Mouse (Mus musculus): Measurements from ENCODE around the gene Prrx1.

Prrx1 gene

GRCm38 (mm10) chr1:163311006-163311836 is 2.3 kb downstream of the Prrx1 start:
- no peak for DNase-seq (ENCODE audit: low spot score)

- no peak for DNase-seq (ENCODE audit: low spot score)
These were observed 3.3 kb downstream of the Prrx1 start for GRCm38 (mm10) chr1:163310023-163310754.

GRCm38 (mm10) chr1:163309466-163309865 is 4.0 kb downstream of the Prrx1 start:
- no peak for DNase-seq (ENCODE audit: low spot score)

GRCm38 (mm10) chr1:163308631-163309030 is 4.9 kb downstream of the Prrx1 start:
- DNase-seq (ENCODE audit: low spot score) = no peak

GRCm38 (mm10) chr1:163307706-163308105 is 5.8 kb downstream of the Prrx1 start:
- no peak for DNase-seq (ENCODE audit: low spot score)

- no peak for DNase-seq (ENCODE audit: low spot score)
These were observed 7.6 kb downstream of the Prrx1 start for GRCm38 (mm10) chr1:163305956-163306355.

GRCm38 (mm10) chr1:163304837-163305236 is 8.7 kb downstream of the Prrx1 start:
- no peak for DNase-seq (ENCODE audit: low spot score)

GRCm38 (mm10) chr1:163302292-163302691 is 11.2 kb downstream of the Prrx1 start:
- no peak for DNase-seq (ENCODE audit: low spot score)

- DNase-seq (ENCODE audit: low spot score) = no peak
These were observed 20.4 kb downstream of the Prrx1 start for GRCm38 (mm10) chr1:163293152-163293551.

- DNase-seq (ENCODE audit: low spot score) = no peak
These were observed 21.6 kb downstream of the Prrx1 start for GRCm38 (mm10) chr1:163291925-163292324.

GRCm38 (mm10) chr1:163289131-163289530 is 24.4 kb downstream of the Prrx1 start:
- no peak for DNase-seq (ENCODE audit: low spot score)

- DNase-seq (ENCODE audit: low spot score) = no peak
These were observed 28.0 kb downstream of the Prrx1 start for GRCm38 (mm10) chr1:163285539-163285938.

- DNase-seq (ENCODE audit: low spot score) = no peak
These were observed 28.4 kb downstream of the Prrx1 start for GRCm38 (mm10) chr1:163285136-163285535.

GRCm38 (mm10) chr1:163283980-163284635 is 29.4 kb downstream of the Prrx1 start:
- no peak for DNase-seq (ENCODE audit: low spot score)

- DNase-seq (ENCODE audit: low spot score) = no peak
These were observed 31.9 kb downstream of the Prrx1 start for GRCm38 (mm10) chr1:163281450-163282198.

- DNase-seq (ENCODE audit: low spot score) = no peak
These were observed 32.7 kb downstream of the Prrx1 start for GRCm38 (mm10) chr1:163280842-163281122.

- DNase-seq (ENCODE audit: low spot score) = no peak
These were observed 33.2 kb downstream of the Prrx1 start for GRCm38 (mm10) chr1:163280097-163280841.

- DNase-seq (ENCODE audit: low spot score) = no peak
These were observed 36.4 kb downstream of the Prrx1 start for GRCm38 (mm10) chr1:163277069-163277468.

- no peak for DNase-seq (ENCODE audit: low spot score)
These were observed 38.6 kb downstream of the Prrx1 start for GRCm38 (mm10) chr1:163274919-163275318.

- DNase-seq (ENCODE audit: low spot score) = no peak
These were observed 40.4 kb downstream of the Prrx1 start for GRCm38 (mm10) chr1:163273132-163273531.

GRCm38 (mm10) chr1:163266853-163267538 is 46.5 kb downstream of the Prrx1 start:
- DNase-seq (ENCODE audit: low spot score) = no peak

All from testis, postnatal 10 days (tissue).